Mouse (Mus musculus) liver, postnatal 0 days (tissue): Measurements from ENCODE around the gene Syt13. TPM values are rescaled to one million over a fixed set of nuclear protein-coding genes. Genes with fewer than 3 reads are reported as not detected.

ENCODE experiments used
- ATAC-seq: fragments of 200-750 bp; cut with Nextera tagmentation; 2 replicates; pipeline ENCODE4 v1.8.0; 2017; ENCODE audit warnings: mild to moderate bottlenecking, moderate library complexity
- DNase-seq: peaks from one replicate; pipeline ENCODE4 v3.0.0-alpha.2; 2016
- H3K27ac ChIP-seq: fragments of 300-500 bp; sonication (generic); 2 replicates; pipeline ENCODE4 v1.5.1; 2014; ENCODE audit warnings: antibody characterized with exemption, moderate library complexity, mild to moderate bottlenecking, low read depth
- H3K27me3 ChIP-seq: fragments of 300-500 bp; sonication (generic); 2 replicates; pipeline ENCODE4 v1.6.1; 2014; ENCODE audit warnings: low read length, control low read depth, mixed read lengths; ENCODE audit not compliant: insufficient read depth
- H3K36me3 ChIP-seq: fragments of 300-500 bp; sonication (generic); replicated peaks from 2 replicates; pipeline ENCODE4 v1.6.1; 2014; ENCODE audit warnings: mild to moderate bottlenecking, control low read depth, low read length, moderate library complexity, mixed read lengths; ENCODE audit not compliant: insufficient read depth
- H3K4me1 ChIP-seq: fragments of 300-500 bp; sonication (generic); 2 replicates; pipeline ENCODE4 v1.6.1; 2014; ENCODE audit warnings: antibody characterized with exemption, mild to moderate bottlenecking, control low read depth; ENCODE audit not compliant: insufficient read depth
- H3K4me2 ChIP-seq: fragments of 300-500 bp; sonication (generic); 2 replicates; pipeline ENCODE4 v1.6.1; 2014; ENCODE audit warnings: low read depth, mild to moderate bottlenecking, low read length, moderate library complexity, mixed read lengths
- H3K4me3 ChIP-seq: fragments of 300-500 bp; sonication (generic); 2 replicates; pipeline ENCODE4 v1.5.1; 2014; ENCODE audit warnings: low read depth, low read length
- H3K9ac ChIP-seq: fragments of 300-500 bp; sonication (generic); replicated peaks from 2 replicates; pipeline ENCODE4 v1.6.1; 2014; ENCODE audit warnings: mild to moderate bottlenecking, moderate library complexity
- H3K9me3 ChIP-seq: fragments of 300-500 bp; sonication (generic); 2 replicates; pipeline ENCODE4 v1.6.1; 2016; ENCODE audit warnings: mild to moderate bottlenecking, control low read depth, low read length, mixed read lengths
- CTCF ChIP-seq: sonication (generic); IDR thresholded peaks from 2 replicates; pipeline ENCODE4 v1.5.1; 2016; ENCODE audit warnings: antibody characterized with exemption, low read depth
- EP300 ChIP-seq: IDR thresholded peaks from 2 replicates; pipeline ENCODE4 v1.6.1; 2016; ENCODE audit warnings: antibody characterized with exemption, low read depth, mild to moderate bottlenecking
- WGBS: fragments of 180-500 bp; shearing (Covaris S2); extraction: QIAGEN DNeasy Blood & Tissue Kit; methylation state at CpG from one replicate; pipeline ENCODE4 v1.1.7; 2014; ENCODE audit not compliant: insufficient replicate concordance; 5-methylcytosine and 5-hydroxymethylcytosine counted together
- polyA plus RNA-seq: library from polyadenylated mRNA; unstranded; fragments of >200 nt; fragmentation: Nextera tagmentation; extraction: Ambion mirVana; gene quantifications from 2 replicates; pipeline ENCODE4 v1.2.1, GENCODE M21; 2015

Syt13 gene
- polyA plus RNA-seq, 1 experiment from 2014 or later: 0.19 TPM

- Histone ChIP-seq H3K4me1 (no peaks in the 10 kb centered on the region), H3K4me2 (no peak overlapping the region), H3K27me3 (no peaks in the 10 kb centered on the region), H3K9me3 (no peaks in the 10 kb centered on the region), H3K9ac (no peak overlapping the region), H3K36me3 (no peaks in the 10 kb centered on the region), H3K27ac (no peak overlapping the region), H3K4me3 (no peak overlapping the region)
- ATAC-seq (no peak), DNase-seq (no peak)
- TF ChIP-seq CTCF (no peak), EP300 (no peak)
- WGBS: 57% methylated on average over 1 of the region's 1 CpGs
Measured at GRCm38 (mm10) chr2:92949518-92949917, 34.6 kb downstream of the Syt13 start.

- H3K9ac ChIP-seq: no peak overlapping the region
- no peak overlapping the region for H3K4me3 ChIP-seq
- 87% methylated on average over 17 of the region's 17 CpGs for WGBS
- TF ChIP-seq EP300 (no peak), CTCF (no peak)
- DNase-seq (no peak), ATAC-seq (no peak)
- no peaks in the 10 kb centered on the region for H3K27me3 ChIP-seq
- H3K27ac ChIP-seq: no peak overlapping the region
- H3K4me1 ChIP-seq: no peaks in the 10 kb centered on the region
- H3K9me3 ChIP-seq: no peaks in the 10 kb centered on the region
- no peak overlapping the region for H3K4me2 ChIP-seq
- no peaks in the 10 kb centered on the region for H3K36me3 ChIP-seq
Measured at GRCm38 (mm10) chr2:92953450-92953849, 38.6 kb downstream of the Syt13 start.

GRCm38 (mm10) chr2:92954404-92955114, 39.7 kb downstream of the Syt13 start:
- Histone ChIP-seq H3K36me3 (no peaks in the 10 kb centered on the region), H3K4me3 (no peak overlapping the region), H3K27me3 (no peaks in the 10 kb centered on the region), H3K27ac (no peak overlapping the region), H3K4me2 (no peak overlapping the region), H3K9ac (no peak overlapping the region), H3K9me3 (no peaks in the 10 kb centered on the region), H3K4me1 (no peaks in the 10 kb centered on the region)
- TF ChIP-seq EP300 (no peak), CTCF (peak; percentile 81)
- ATAC-seq: no peak
- WGBS: 38% methylated on average over 11 of the region's 11 CpGs
- DNase-seq: peak; percentile 69

- H3K4me1 ChIP-seq: no peaks in the 10 kb centered on the region
- 69% methylated on average over 2 of the region's 2 CpGs for WGBS
Measured at GRCm38 (mm10) chr2:92956943-92957342, 42.0 kb downstream of the Syt13 start.

GRCm38 (mm10) chr2:92958640-92959039, 43.7 kb downstream of the Syt13 start:
- Histone ChIP-seq H3K4me1 (no peaks in the 10 kb centered on the region), H3K9me3 (no peaks in the 10 kb centered on the region)
- 84% methylated on average over 4 of the region's 4 CpGs for WGBS

More at GRCm38 (mm10) chr2:92956943-92957342, 42.0 kb downstream of the Syt13 start:
- H3K4me2 ChIP-seq: no peak overlapping the region
- no peaks in the 10 kb centered on the region for H3K9me3 ChIP-seq
- no peaks in the 10 kb centered on the region for H3K36me3 ChIP-seq
- no peak overlapping the region for H3K4me3 ChIP-seq
- ATAC-seq (no peak), DNase-seq (no peak)
- TF ChIP-seq CTCF (no peak), EP300 (no peak)
- H3K27ac ChIP-seq: no peak overlapping the region
- no peaks in the 10 kb centered on the region for H3K27me3 ChIP-seq
- H3K9ac ChIP-seq: no peak overlapping the region

GRCm38 (mm10) chr2:92964345-92964744, 49.4 kb downstream of the Syt13 start:
- no peaks in the 10 kb centered on the region for H3K4me1 ChIP-seq
- no peak for DNase-seq
- 37% methylated on average over 1 of the region's 1 CpGs for WGBS
- no peaks in the 10 kb centered on the region for H3K9me3 ChIP-seq
- H3K36me3 ChIP-seq: no peaks in the 10 kb centered on the region
- H3K4me3 ChIP-seq: no peak overlapping the region
- ATAC-seq: no peak
- H3K4me2 ChIP-seq: no peak overlapping the region
- no peak overlapping the region for H3K27ac ChIP-seq
- H3K27me3 ChIP-seq: no peaks in the 10 kb centered on the region
- no peak for TF ChIP-seq CTCF
- H3K9ac ChIP-seq: no peak overlapping the region

More at GRCm38 (mm10) chr2:92958640-92959039, 43.7 kb downstream of the Syt13 start:
- Histone ChIP-seq H3K36me3 (no peaks in the 10 kb centered on the region), H3K4me3 (no peak overlapping the region), H3K9ac (no peak overlapping the region), H3K27ac (no peak overlapping the region), H3K4me2 (no peak overlapping the region), H3K27me3 (no peaks in the 10 kb centered on the region)
- TF ChIP-seq CTCF (no peak), EP300 (no peak)
- DNase-seq (no peak), ATAC-seq (no peak)
